Mouse (Mus musculus): Measurements from ENCODE around the gene Tbx19.

Gene Tbx19

GRCm38 (mm10) chr1:165160723-165161405 lies at the start of gene Tbx19:
Tbx19 (minus strand) TSS chr1:165160773.
- no peak for DNase-seq (ENCODE audit: low spot score in 2 of 2)

- no peak for DNase-seq (ENCODE audit: low spot score in 2 of 2)
These were observed 45.0 kb upstream of the Tbx19 start for GRCm38 (mm10) chr1:165205591-165205990.

GRCm38 (mm10) chr1:165203488-165204035 lies 43.0 kb upstream of the Tbx19 start:
- no peak for DNase-seq (ENCODE audit: low spot score in 2 of 2)

- no peak for DNase-seq (ENCODE audit: low spot score in 2 of 2)
These were observed 41.0 kb upstream of the Tbx19 start for GRCm38 (mm10) chr1:165201445-165202012.

- DNase-seq (ENCODE audit: low spot score in 2 of 2): no peak
These were observed 40.2 kb upstream of the Tbx19 start for GRCm38 (mm10) chr1:165200748-165201147.

GRCm38 (mm10) chr1:165199639-165200038 lies 39.1 kb upstream of the Tbx19 start:
- no peak for DNase-seq (ENCODE audit: low spot score in 2 of 2)

GRCm38 (mm10) chr1:165198951-165199350 lies 38.4 kb upstream of the Tbx19 start:
- DNase-seq (ENCODE audit: low spot score in 2 of 2): no peak

- no peak for DNase-seq (ENCODE audit: low spot score in 2 of 2)
These were observed 37.3 kb upstream of the Tbx19 start for GRCm38 (mm10) chr1:165197875-165198274.

GRCm38 (mm10) chr1:165195396-165195960 lies 34.9 kb upstream of the Tbx19 start:
- DNase-seq (ENCODE audit: low spot score in 2 of 2): no peak

- DNase-seq (ENCODE audit: low spot score in 2 of 2): no peak
These were observed 34.1 kb upstream of the Tbx19 start for GRCm38 (mm10) chr1:165194662-165195013.

- DNase-seq (ENCODE audit: low spot score in 2 of 2): peak; percentile 85 to 89
These were observed 33.5 kb upstream of the Tbx19 start, which contains the start of gene Sft2d2 for GRCm38 (mm10) chr1:165193880-165194661. Sft2d2 (minus strand) TSS chr1:165194438.

GRCm38 (mm10) chr1:165193426-165193825 lies 32.9 kb upstream of the Tbx19 start:
- DNase-seq (ENCODE audit: low spot score in 2 of 2): no peak

GRCm38 (mm10) chr1:165192714-165193264 lies 32.2 kb upstream of the Tbx19 start:
- no peak for DNase-seq (ENCODE audit: low spot score in 2 of 2)

GRCm38 (mm10) chr1:165192102-165192501 lies 31.5 kb upstream of the Tbx19 start:
- DNase-seq (ENCODE audit: low spot score in 2 of 2): no peak

GRCm38 (mm10) chr1:165191611-165192010 lies 31.0 kb upstream of the Tbx19 start:
- DNase-seq (ENCODE audit: low spot score in 2 of 2): no peak

- DNase-seq (ENCODE audit: low spot score in 2 of 2): no peak
These were observed 30.1 kb upstream of the Tbx19 start for GRCm38 (mm10) chr1:165190571-165191273.

- DNase-seq (ENCODE audit: low spot score in 2 of 2): no peak
These were observed 29.5 kb upstream of the Tbx19 start for GRCm38 (mm10) chr1:165190068-165190467.

- no peak for DNase-seq (ENCODE audit: low spot score in 2 of 2)
These were observed 28.4 kb upstream of the Tbx19 start for GRCm38 (mm10) chr1:165188806-165189580.

- DNase-seq (ENCODE audit: low spot score in 2 of 2): no peak
These were observed 26.8 kb upstream of the Tbx19 start for GRCm38 (mm10) chr1:165187357-165187756.

GRCm38 (mm10) chr1:165186491-165186890 lies 25.9 kb upstream of the Tbx19 start:
- no peak for DNase-seq (ENCODE audit: low spot score in 2 of 2)
